Mouse (Mus musculus): ENCODE data around the gene Crybb1.

Crybb1 gene

DNA sequence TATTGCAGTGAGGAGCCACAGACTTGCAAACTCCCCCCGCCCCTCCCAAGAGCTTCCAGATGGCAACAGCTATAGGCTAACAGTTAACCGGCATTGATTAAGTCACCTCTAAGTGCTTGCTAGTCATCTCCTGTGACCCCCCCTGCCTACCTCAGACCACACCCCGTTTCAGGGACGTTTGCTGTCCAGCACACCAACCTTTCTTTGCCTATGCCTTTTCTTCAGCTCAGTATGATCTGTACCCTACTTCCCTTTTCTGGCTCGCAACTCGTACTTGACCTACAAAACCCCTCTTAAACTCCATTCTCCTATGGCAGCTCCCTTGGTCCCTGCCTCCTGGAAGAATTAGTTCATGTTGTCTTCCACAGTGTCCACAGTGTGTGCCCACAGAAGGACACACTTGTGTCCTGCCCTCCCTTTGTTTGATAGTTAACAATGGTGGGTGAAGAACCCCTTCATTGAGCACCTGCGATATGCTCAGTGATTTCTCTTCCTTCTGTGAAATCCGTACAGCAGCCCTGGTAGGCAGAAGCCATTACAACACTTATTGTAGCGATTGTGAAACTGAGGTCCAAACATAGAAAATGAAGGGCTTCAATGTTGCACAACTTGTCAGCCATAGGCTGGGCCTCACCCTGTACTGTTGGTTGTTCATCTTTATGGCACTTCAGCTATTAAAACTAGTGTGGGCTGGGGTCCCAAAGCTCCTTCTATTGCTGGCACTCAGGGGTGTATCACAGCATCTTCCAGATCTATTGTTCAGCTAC lies 10.6 kb downstream of the Crybb1 start:
- no peak for DNase-seq (ENCODE audit: low spot score)

DNA sequence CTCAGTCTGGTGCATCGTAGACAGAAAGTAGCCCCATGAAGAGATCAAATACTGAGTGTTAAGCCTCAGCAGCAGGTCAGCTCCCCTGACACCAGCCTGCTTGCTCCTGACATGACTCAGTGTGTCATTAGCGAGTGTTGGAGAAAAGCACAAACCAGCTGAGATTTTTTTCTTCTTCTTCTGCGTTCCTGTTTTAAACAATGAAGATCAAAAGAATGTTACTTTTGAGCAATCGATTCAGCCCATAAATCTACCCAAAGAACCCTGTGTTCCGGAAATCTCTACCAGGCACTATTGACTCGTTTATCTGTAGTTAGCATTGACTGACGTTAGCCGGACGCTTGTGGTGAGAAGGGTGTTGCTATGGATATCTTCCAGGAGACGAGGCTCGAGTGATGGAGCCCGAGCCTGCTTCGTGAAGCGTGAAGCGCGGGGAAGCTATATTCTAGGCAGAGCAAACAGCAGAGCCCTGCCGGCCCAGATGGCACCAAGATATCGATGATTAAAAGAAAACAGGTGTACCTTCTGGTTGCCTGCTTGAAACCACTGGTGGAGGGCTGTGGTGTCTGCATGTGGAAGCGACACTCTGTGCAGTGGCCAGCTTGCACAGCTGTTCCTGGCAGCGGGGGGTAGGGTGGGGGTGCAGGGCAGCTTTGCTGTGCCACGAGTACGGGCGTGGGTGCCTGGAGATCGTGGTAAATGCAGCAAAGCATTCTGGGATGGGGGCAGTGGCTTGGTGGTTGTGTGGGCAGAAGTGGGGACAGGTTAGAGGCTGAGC lies 15.3 kb downstream of the Crybb1 start:
- no peak for DNase-seq (ENCODE audit: low spot score)

DNA sequence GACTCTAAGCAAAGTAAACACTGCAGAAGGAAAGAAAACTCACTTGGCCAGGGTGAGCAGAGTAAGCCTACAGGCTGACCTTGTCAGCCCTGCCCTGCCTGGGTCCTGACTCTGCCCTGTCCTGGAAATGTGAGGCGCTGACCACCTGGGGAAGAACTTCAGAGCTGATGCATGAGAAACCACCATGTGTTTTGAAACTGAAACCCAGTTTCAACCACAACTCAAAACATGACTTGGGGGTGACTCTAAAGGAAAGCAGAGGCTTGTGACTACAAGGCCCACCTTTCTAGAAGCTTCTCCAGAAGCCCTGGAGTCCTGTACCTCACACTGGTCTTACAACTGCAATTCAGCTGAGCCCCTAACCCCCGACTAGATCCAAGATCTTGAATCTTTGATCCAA lies 17.3 kb downstream of the Crybb1 start:
- no peak for DNase-seq (ENCODE audit: low spot score)

DNA sequence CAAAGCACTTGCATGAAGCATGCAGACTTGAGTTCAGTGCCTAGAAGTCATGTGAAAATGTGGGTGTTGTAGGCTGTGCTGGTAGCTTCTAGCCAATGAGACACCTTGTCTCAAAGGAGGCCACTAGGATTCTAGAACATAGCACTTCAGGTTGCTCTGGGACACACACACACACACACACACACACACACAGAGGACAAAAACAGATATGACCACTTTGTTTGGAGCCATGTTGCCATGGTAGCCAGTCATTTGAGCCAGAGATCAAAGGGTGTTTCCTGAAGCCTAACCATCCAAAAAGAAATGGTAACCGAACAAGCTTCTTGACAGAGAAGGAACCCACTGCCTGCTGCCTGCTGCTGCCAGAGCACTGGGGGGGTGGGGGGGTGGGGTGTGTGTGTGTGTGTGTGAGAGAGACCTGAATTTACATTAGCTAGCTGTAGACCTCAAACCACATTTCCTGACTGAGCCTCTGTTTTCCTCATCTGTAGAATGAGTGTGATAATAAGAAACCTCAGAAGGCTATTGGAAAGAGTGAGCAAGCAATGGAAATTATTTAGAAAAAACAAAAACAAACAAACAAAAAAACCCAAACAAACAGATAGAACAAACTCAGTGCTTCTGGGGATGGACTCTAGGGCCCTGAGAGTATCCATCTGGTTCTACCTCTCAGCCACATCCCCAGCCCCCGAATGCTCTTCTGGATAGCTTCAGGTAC lies 18.3 kb downstream of the Crybb1 start:
- DNase-seq (ENCODE audit: low spot score), result no peak

DNA sequence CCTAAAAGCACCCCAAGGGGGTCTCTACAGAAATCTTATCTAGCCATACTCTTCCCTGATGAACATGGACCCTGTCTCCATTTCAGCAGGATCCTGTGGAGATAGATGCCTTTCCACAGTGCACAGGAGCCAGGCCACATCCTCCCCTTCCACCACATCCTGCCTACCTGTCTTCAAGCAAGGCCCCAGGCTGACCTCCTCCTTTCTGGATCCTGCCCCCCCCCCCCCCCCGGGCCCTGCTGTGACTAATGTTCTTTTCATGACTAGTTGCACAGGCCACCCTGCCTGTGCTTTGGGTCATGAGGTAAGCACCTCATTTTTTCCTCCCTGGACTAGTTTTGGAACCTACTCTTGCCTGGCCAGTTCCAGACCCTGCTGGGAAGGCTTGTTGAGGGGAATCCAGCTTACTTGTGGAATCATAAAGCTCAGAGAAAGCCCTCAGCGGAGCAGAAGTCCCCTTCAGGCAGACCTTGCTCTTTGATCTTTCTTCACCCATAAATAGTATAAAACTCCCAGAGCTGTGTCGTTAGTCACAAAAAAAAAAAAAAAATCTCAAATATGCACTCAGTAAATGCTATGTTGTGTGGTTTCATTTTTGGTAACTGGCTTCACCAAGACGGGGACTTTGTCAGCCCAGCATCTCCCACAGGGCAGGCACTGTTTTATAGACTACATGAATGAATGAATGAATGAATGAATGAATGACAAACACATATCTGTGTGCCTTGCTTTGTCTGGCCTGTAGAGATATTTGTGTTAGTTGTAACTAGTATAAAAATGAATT lies 19.6 kb downstream of the Crybb1 start:
- no peak for DNase-seq (ENCODE audit: low spot score)

DNA sequence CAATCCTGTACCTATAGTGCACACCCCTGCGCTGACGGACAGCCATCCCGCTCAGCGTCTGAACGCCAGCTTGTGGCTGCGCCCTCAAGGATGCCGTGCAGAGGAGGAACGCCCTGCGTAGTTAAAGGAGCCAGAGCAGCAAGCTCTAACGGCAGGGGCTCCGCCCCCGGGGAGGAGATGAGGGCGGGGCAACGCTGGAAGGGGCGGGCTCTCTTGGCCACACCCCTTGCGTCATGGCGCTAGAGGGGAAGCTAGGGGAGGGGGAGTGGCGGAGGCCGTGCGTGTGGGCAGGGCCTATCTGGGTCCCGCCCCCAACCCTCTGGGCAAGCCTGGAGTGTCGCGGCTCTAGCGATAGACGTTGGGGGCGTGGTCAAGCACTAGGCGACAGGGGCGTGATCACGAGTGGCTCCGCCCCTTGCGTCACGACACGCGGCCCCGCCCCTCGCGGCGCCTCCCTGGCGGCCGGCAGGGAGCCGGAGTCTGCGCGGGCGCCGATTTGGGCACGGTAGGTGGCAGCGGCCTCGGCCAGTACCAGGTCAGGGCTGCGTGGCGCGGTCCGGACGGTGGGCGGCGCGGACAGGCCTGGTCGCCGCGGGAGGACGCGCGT lies 20.8 kb downstream of the Crybb1 start, which contains the start of gene Tpst2:
Tpst2 (plus strand) TSS at position 425 of the 607 bp plus-strand sequence.
- peak; percentile 100 for DNase-seq (ENCODE audit: low spot score)

DNA sequence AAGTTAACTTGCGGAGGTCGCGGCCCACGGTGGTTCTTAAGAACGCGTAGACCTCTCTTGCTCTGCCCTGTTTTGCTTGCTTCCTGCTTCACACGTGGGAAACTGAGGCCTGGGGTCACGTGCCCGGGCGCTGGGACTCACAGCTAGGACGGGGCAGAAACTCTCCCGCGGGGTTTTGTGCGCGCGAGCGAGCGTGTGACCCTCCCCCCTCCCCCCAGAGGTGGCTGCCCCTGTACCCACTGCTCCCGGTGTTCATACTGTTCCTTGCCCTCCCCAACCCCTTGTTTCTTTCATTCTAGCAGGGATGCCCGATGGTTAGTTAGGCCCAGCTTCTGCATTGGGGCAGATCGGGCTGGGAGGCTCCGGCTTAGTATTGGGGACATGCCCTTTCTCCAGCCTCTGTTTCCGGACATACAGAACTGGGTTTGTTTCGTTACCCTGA lies 21.3 kb downstream of the Crybb1 start:
- DNase-seq (ENCODE audit: low spot score), result no peak

DNA sequence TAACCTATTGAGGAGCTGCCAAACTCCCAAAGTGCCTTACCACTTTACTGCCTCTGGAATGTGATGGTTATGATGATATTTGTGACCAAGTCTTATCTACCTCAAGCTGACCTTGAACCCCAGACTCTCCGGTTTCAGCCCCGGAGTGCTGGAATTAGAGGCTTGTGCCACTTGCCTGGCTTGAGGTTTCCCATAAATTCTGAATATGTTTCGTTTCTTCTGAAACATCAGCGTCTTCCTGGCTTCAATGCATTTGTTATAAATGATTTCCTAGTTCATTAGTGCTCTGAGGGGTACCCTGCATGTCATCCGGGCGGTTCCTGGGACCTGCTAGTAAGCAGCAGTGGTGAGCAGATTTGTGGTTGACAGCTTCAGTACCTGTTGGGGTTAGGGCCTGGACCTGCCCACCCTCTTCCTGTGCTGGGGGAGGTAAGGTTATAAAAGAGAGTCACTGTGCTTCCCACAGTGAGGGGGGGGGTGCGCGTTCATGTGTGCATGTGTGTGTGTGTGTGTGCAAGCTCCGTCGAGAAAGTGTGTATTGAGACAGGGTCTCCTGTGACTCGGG lies 22.4 kb downstream of the Crybb1 start:
- no peak for DNase-seq (ENCODE audit: low spot score)

DNA sequence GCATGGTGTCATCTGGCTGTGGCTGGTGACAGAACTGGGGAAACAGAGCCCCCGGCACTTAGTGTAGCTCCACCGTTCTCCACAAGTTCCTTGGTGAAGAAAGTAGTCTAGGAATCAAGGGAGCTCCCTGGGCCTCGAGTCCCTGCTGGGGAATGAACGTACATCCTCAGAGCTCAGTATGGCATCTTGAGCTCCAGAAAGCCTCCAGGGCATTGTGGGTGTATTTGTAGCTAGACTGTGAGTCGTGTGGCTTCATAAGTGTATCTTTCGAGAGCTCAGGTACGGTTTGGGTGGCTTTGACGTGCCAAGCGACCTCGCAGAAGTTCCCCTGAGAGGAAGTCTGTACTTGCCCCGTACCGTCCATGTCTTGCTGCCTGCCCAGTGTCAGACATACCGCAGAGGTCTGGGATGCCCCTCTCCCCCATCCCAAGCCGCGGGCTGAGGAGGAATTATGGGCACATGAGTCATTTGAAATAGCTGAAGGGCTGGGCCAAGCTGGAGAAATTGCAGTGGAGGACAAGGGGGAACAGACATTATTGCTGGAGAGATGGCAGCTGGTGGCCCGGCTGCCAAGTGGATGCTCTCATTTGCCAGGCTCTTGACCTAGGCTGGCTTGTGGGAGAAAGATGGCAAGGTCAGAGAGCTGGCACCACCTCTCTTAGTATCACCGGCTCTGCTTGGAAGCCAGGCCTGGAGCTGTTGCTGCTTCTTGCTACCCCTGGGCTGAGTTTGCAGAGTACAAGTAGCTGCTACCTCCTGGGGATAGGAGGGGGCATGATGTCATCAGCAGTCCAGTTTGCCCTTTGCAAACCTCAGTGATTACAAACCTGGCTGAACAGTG lies 23.8 kb downstream of the Crybb1 start:
- no peak for DNase-seq (ENCODE audit: low spot score)

DNA sequence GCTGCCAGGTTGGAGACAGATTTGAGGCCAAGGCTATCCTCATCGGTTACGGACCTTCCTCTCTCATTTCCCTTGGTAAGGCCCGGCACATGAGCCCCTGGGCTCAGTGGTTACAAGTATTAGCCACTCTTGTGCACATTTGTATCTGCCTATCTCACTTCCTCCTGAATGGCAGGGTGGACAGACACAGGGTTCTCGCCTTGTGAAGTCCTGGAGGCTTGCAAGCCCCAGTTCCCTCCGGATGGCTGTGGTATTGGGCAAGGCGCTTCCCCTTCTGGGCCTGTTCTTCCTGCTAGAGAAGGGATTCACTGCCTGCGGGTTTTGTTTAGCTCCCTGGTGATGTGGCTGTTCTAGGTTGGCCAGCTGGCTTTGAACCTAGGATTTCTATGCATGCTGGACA lies 24.5 kb downstream of the Crybb1 start:
- DNase-seq (ENCODE audit: low spot score), result no peak

DNA sequence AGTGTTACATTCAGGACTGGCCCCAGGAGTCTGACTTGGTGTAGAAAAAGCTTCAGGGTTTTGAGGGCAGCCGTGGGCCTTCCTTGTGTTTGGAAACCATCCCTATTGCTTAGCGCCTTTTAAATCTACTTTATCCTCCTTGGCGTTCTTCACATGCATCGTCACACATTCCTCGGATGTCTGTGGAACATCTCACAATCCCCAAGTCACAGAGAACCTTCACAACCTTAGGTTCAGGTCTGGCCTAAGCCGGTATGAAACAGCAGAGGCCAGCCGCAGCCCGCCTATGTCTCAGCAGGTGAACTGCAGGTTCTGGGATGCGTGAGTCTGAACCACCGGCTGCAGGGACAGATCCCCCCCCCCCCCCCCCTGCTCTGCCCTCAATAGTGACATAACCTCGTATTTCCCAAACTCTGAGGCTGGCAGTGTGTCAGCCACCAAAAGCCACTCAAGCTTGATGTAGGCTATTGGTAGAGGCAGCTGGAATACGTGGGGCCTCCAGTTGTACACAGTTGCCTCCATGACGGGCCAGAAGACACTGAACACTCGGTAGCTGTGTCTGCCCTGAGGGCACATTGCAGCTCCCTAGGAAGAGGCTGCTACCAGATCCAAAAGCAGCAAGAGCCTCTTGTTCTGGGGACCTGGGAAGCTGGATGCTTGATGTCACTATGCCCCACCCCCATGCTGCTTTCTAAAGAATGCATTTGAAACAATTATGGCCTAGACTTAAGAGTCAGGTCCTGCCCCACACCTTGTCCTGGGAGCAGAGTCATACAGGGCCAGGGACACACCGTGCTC lies 25.4 kb downstream of the Crybb1 start:
- no peak for DNase-seq (ENCODE audit: low spot score)

DNA sequence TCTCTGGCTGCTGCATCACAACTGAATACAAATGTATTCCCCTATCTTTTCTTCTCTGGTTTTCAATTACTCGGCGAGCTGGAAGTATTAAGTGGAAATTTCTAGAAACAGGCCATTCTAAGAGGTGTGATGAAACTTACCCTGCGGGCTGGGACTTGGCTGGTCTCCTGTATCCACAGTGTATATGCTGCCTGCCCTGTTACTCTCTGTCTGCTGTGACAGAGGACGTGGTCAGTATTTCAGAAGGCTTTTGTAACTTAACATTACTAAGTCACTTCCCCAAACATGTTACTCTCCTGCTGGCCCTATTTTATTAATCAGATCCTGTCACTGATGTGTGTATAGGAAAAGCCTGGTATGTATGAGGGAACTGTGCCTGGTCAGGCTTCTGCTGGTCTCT lies 26.1 kb downstream of the Crybb1 start:
- no peak for DNase-seq (ENCODE audit: low spot score)

DNA sequence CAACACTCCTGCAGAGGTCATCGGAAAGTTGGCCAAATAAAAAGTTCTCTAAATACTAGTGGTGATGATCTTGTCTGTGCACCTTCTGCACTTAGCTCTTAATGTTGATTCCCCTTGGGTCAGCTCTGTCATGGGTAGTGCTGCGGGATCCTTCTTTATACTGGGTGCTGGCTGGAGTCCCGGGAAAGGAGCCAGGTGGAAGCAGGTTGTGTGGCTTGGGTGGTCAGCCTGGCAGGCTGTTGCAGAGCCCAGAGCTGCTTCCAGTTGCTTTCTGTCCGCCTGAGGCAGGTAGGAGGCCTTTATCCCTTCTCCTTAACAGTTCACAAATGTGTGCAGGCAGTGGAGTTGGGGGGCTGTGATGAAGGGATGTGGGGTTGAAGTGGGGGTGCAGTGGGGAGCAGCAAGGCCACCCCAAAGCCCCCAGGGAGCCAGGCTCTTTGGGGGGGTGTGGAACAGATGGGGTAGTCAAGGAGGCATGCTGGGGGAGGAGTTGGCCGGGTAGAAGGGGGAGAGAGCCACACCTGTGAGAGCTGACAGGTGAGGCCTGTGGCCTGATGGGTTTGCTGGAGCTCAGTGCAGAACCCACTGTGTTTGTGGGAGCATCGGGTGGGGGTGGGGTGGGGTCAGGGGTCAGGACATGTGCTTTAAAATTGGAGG lies 26.6 kb downstream of the Crybb1 start:
- no peak for DNase-seq (ENCODE audit: low spot score)

DNA sequence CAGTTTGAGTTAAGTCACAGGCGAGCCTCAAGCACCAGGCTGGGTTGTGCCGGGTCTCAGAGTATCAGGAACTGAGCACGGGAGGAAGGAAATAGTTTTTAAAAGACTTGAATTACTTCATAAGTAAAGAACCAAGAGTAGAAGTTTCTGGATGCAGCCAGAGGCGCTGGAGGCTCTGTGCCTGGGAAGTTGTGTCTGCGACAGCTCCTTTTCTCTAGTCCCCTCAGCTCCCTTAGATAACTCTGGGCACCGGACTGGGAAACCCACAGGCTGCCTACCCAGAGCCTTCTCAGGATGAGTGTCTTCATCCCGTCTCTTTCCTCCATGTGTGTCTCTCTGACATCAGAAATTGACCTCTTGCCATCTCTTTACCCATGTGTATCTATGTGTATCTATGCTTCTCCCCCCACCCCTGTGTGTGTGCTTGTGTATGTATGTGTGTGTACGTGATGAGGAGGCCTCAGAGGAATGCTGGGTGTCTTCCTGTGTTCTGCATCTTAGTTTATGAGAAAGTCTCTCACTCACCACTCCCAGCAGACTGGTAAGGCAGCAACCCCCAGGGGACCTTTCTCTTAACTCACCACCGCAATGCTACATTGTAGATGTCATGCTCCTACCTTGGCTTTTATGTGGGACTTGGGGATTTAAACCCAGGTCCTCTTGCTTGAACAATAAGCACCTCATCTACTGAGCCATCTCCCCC lies 27.3 kb downstream of the Crybb1 start:
- DNase-seq (ENCODE audit: low spot score), result no peak

DNA sequence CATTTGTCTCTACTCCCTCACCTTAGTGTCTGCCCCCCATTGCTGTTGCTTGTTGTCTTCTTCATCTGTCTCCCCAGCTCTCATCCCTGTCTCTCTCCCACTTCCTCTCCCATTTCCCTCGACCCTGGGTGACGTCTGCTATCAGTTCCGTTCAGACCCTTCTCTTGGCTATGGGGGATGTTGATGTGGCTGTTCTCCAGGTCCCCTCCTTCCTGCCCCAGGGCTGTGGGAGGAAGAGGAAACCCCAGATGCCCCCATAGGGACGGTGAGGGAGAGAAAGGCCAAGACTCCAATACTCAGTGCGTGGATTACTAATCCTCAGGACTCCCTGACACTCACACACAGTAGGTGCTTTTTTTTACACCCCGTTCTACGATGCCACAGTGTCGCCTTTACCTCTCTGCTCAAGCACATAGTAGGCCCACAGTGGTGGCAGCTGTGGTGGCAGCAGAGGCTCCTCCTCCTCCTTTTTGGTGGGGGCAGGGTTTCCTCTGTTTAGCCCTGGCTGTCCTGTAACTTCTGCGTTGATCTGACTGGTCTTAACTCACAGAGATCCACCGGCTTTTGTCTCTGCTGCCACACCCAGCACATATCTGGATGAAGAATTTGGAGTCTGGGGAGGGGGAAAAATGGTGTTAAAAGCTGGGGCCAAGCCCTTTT lies 28.1 kb downstream of the Crybb1 start:
- no peak for DNase-seq (ENCODE audit: low spot score)

DNA sequence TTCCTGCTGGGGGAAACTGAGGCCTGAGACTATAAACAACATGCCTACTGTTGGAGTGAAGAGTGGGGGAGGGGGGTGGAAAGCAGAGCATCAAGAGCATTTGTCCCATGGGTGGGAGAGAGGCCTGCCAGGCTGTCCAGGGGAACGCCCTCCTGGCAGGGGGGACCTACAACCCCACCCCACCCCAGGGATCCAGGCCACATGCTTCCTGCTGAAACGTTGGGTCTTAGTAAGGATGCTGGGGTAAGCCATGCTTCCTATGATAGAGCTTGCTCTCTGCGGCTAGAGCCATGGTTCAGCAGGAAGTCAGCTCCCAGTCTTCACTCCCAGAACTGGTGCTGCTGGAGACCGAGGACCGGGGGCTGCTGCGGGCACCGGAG lies 28.6 kb downstream of the Crybb1 start:
- DNase-seq (ENCODE audit: low spot score), result no peak

DNA sequence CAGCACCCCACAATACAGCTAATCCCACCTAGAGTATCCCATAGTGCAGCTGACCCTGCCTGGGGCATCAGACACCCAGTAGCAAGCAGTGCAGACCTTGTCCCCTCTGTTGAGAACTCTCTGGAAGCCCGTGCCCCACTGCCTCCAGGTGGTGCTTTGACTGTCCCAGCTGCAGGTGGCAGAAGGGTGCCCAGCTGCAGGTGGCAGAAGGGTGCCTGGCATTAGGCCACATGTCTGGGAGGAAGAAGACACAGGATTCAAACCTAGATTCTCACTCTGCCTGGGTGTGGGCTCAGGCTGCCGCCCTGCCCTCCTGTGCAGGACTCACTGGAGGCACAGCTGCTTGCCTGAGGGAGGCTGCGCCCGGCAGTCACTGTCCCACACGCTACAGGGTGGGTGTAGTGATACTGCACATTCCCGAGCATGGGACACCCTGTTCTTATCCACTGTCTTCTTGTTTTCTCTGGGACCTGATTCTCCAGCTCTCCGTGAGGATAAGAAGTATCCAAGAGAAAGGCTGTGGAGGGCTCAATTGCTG lies 30.0 kb downstream of the Crybb1 start:
- DNase-seq (ENCODE audit: low spot score), result no peak

DNA sequence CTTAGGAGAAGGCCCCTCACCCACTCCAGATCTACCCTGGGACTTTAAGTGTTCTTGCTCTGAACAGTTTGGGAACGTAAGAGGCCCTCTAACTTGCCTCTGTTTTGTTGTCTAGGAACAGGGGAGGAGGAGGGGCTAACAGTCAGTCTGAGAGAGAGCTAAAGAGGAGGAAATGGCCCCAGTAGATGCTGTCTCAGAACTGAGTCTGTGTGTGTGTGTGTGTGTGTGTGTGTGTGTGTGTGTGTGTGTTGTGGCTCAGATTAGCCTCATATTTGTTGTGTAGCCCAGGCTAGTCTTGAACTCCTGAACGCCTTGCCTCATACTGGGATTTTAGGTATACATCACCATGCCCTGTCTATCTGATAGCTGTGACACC lies 31.0 kb downstream of the Crybb1 start:
- no peak for DNase-seq (ENCODE audit: low spot score)
